Mouse (Mus musculus) ES-Bruce4 (cell line): ENCODE measurements around the gene Mrps9.

Experiments used
- CTCF ChIP-seq: IDR thresholded peaks from one replicate; pipeline ENCODE4 v1.8.1; 2011; ENCODE audit warnings: low read depth, low read length
- EP300 ChIP-seq: IDR thresholded peaks from 2 replicates; pipeline ENCODE4 v1.6.1; 2011; ENCODE audit warnings: low read depth, low read length; ENCODE audit not compliant: insufficient read depth
- POLR2A ChIP-seq: IDR thresholded peaks from one replicate; pipeline ENCODE4 v1.8.1; 2011; ENCODE audit warnings: low read length; ENCODE audit not compliant: insufficient read depth

DNA sequence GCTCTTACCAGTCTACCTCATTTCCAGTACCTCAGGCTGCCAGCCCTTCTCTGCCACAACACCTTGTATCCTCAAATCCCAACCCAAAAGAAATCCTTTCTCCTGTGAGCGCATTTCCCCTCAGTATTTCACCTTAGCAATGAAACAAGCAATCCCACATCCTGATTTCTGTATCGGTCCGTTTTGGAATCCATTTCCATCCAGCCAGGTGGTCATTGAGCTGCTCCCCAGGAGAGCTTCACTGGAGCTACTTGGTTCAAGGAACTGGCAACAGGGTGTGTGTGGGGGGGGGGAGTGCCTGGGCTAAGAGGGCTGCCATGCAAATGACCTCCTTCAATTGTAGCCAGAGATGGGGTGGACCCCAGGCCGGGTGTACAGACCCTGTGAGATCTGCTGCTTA is 56.1 kb downstream of the Mrps9 start:
- no peak for TF ChIP-seq POLR2A
- no peak for TF ChIP-seq CTCF
- no peak for TF ChIP-seq EP300
